Mouse (Mus musculus) stomach, postnatal 0 days (tissue): ENCODE results near the gene Il17c.

ENCODE experiments used
- CTCF ChIP-seq: IDR thresholded peaks from 2 replicates; pipeline ENCODE4 v1.5.1; 2016; ENCODE audit warnings: antibody characterized with exemption, low read depth, mild to moderate bottlenecking, moderate library complexity
- EP300 ChIP-seq: optimal IDR thresholded peaks from 2 replicates; pipeline ENCODE3; 2016; ENCODE audit warnings: antibody characterized with exemption

DNA sequence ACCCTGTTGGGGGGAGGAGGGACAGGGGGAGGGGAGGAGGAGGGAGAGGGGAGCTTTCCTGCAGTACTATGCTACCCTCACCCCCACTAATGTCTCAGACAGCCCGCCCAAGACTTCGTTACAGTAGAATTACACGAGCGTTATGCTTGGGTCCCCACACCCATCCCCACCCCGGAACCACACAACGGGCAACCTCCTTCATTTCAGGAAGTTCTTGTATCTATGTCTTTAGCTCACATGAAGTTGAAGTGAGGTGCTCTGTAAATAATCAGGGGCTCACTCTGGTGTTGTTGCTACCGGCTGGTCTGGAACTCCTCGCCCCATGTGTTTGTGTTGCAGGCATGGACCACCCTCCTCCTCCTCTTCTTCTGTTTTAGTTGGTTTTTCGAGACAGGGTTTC, 6.3 kb downstream of the Il17c start:
- TF ChIP-seq CTCF = no peak
- TF ChIP-seq EP300 = no peak
